Mouse (Mus musculus) bone marrow macrophage, adult 2 months (primary cell): Measurements from ENCODE around the gene Scgb2b27.
"Not testable (repeated sequence)": the region's sequence is repeated elsewhere in the genome, so short reads cannot be mapped to it uniquely, and the experiment has no call there.

Experiments used
- CTCF ChIP-seq: IDR thresholded peaks from 2 replicates; pipeline ENCODE4 v1.5.1; 2012; ENCODE audit warnings: low read depth, mild to moderate bottlenecking, low read length, moderate library complexity
- POLR2A ChIP-seq: IDR thresholded peaks from 2 replicates; pipeline ENCODE4 v1.6.1; 2012; ENCODE audit warnings: mild to moderate bottlenecking, low read depth, low read length, borderline replicate concordance

DNA sequence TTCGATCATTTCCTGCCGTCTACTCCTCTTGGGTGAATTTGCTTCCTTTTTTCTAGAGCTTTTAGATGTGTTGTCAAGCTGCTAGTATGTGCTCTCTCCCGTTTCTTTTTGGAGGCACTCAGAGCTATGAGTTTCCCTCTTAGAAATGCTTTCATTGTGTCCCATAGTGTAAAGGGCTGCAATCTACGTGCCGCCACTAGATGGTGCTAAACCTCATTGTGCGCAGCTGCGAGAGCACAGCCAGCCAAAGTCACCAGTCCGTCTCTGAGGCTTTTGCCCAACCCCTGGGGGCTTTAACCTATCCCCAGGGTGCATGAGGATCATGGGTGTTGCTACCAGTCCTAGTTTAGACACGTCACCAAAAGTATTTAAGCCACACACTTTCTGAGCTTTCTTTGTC, 31.5 kb downstream of the Scgb2b27 start:
- TF ChIP-seq CTCF, POLR2A: not testable (repeated sequence)
